8 mouse cellular contexts compared by ENCODE assay signal in genomic region chrX:7375322-7375715, GRCm38 (mm10). TPM values are rescaled to one million over a fixed set of nuclear protein-coding genes. Genes with fewer than 3 reads are reported as not detected.
DNase-seq lines count a peak whose midpoint lies in the region; ATAC-seq and TF ChIP-seq lines count a peak whose summit lies in the region.

No protein-coding gene starts in this region.

- intact Hi-C loops in left cerebral cortex, adult 2 months (cut with DNase I) = no loop called here

- DNase-seq in left cerebral cortex, adult 2 months (ENCODE audit: extremely low spot score in 1 of 2, low spot score in 2 of 2) = peak in 1 of 2 experiments; percentile 9
- DNase-seq in left cerebral cortex, adult 8-10 months (ENCODE audit: low spot score in 2 of 2) = no peak
- DNase-seq in embryo, embryonic 11.5 days (ENCODE audit: low read depth, low spot score) = peak; percentile 1
- DNase-seq in gastrocnemius, adult 18-20 months (ENCODE audit: low spot score) = no peak
- DNase-seq in cerebellum, adult 11 months = no peak
- no peak for DNase-seq in right cerebral cortex, postnatal 25 days

- WGBS in hindbrain, embryonic 13.5 days = 28% methylated on average over 21 of the region's 40 CpGs
- WGBS in midbrain, embryonic 15.5 days = 29% methylated on average over 40 of the region's 40 CpGs

- H3K27ac ChIP-seq in left cerebral cortex, adult 2 months = peak overlapping the region; percentile 75
- peak overlapping the region; percentile 90 for H3K27ac ChIP-seq in hindbrain, embryonic 13.5 days
- H3K27ac ChIP-seq in midbrain, embryonic 15.5 days = peak overlapping the region; percentile 92

- no peaks in the 10 kb centered on the region for H3K27me3 ChIP-seq in hindbrain, embryonic 13.5 days
- no peaks in the 10 kb centered on the region for H3K27me3 ChIP-seq in midbrain, embryonic 15.5 days (replicated peaks)

- no peaks in the 10 kb centered on the region for H3K9me3 ChIP-seq in hindbrain, embryonic 13.5 days
- no peaks in the 10 kb centered on the region for H3K9me3 ChIP-seq in midbrain, embryonic 15.5 days

- H3K4me1 ChIP-seq in hindbrain, embryonic 13.5 days (replicated peaks) = peaks cover 30% of the 10 kb centered on the region
- peaks cover 24% of the 10 kb centered on the region for H3K4me1 ChIP-seq in midbrain, embryonic 15.5 days

- H3K9ac ChIP-seq in hindbrain, embryonic 13.5 days = peak overlapping the region; percentile 79
- H3K9ac ChIP-seq in midbrain, embryonic 15.5 days = peak overlapping the region; percentile 61

- no peak for TF ChIP-seq CTCF in left cerebral cortex, adult 2 months (IDR thresholded peaks at IDR 0.05)

- peak overlapping the region; percentile 69 for H3K4me2 ChIP-seq in hindbrain, embryonic 13.5 days
- H3K4me2 ChIP-seq in midbrain, embryonic 15.5 days = peak overlapping the region; percentile 69

- peak; percentile 51 for ATAC-seq in hindbrain, embryonic 13.5 days (ENCODE audit: low FRiP score)
- peak; percentile 61 for ATAC-seq in midbrain, embryonic 15.5 days (replicated peaks)

- H3K4me3 ChIP-seq in left cerebral cortex, adult 2 months = peak overlapping the region; percentile 57
- peak overlapping the region; percentile 56 for H3K4me3 ChIP-seq in hindbrain, embryonic 13.5 days
- peak overlapping the region; percentile 64 for H3K4me3 ChIP-seq in midbrain, embryonic 15.5 days

- peaks cover 4% of the 10 kb centered on the region; the same call in 1 of the 2 replicates for H3K36me3 ChIP-seq in hindbrain, embryonic 13.5 days
- H3K36me3 ChIP-seq in midbrain, embryonic 15.5 days (replicated peaks) = no peaks in the 10 kb centered on the region

RNA-seq across cellular contexts. Expression of gene Usp27x, which starts 0.3 kb away (rescaled TPM):
- 10 to 100 TPM; 15.1 to 17.8 TPM for total RNA-seq in left cerebral cortex, adult 2 months (2021)
- 10 to 100 TPM; 13.2 to 15.4 (median 14.1) TPM for total RNA-seq in left cerebral cortex, adult 8-10 months (2022)
- polyA plus RNA-seq in hindbrain, embryonic 13.5 days (2015; fragmentation: Nextera tagmentation; extraction: Ambion mirVana) = 1.6 and 1.9 TPM in 2 replicates
- polyA plus RNA-seq in midbrain, embryonic 15.5 days (2015; fragmentation: Nextera tagmentation; extraction: Ambion mirVana) = 2.8 and 3.7 TPM in 2 replicates
- total RNA-seq in gastrocnemius, adult 18-20 months (2021) = under 1 TPM; 0.16 to 0.33 TPM

RNA-seq across cellular contexts. Expression of gene Clcn5, which starts 56.2 kb away (rescaled TPM):
- total RNA-seq in left cerebral cortex, adult 2 months (2021) = 1 to 10 TPM; 8.8 to 9.7 TPM
- total RNA-seq in left cerebral cortex, adult 8-10 months (2022) = 10 to 100 TPM in 1 of 4 experiments, 1 to 10 TPM in 3; 8.3 to 10.4 (median 9.2) TPM
- 7.5 and 7.6 TPM in 2 replicates for polyA plus RNA-seq in hindbrain, embryonic 13.5 days (2015; fragmentation: Nextera tagmentation; extraction: Ambion mirVana)
- polyA plus RNA-seq in midbrain, embryonic 15.5 days (2015; fragmentation: Nextera tagmentation; extraction: Ambion mirVana) = 7.8 and 7.9 TPM in 2 replicates
- 1 to 10 TPM; 1.5 to 1.7 TPM for total RNA-seq in gastrocnemius, adult 18-20 months (2021)

Comparison
In these comparisons a context has a peak if more than half of its experiments do, and no peak if none do; other contexts are left out.
1. RNA of gene Usp27x, which starts 0.3 kb away (total RNA-seq): 15.1 to 17.8 TPM in left cerebral cortex, adult 2 months and 13.2 to 15.4 TPM in left cerebral cortex, adult 8-10 months; 0.16 to 0.33 TPM in gastrocnemius, adult 18-20 months; every median in the first group is over 10 times any median in the second.
2. Peak in every context shown above with its lines, with median percentiles within 50 percentile points of each other: H3K27ac ChIP-seq and H3K4me3 ChIP-seq.